Mouse (Mus musculus) stomach, postnatal 0 days (tissue): Measurements from ENCODE around the gene Grhl3. TPM values are rescaled to one million over a fixed set of nuclear protein-coding genes. Genes with fewer than 3 reads are reported as not detected.

Experiments
- ATAC-seq: fragments of 200-750 bp; cut with Nextera tagmentation; 2 replicates; pipeline ENCODE4 v1.8.0; 2017; ENCODE audit not compliant: low FRiP score, low TSS enrichment
- DNase-seq: peaks from one replicate; pipeline ENCODE4 v3.0.0-alpha.2; 2016; ENCODE audit warnings: low spot score
- H3K27ac ChIP-seq: fragments of 300-500 bp; sonication (generic); replicated peaks from 2 replicates; pipeline ENCODE4 v1.5.1; 2014; ENCODE audit warnings: mild to moderate bottlenecking, control low read depth
- H3K27me3 ChIP-seq: fragments of 300-500 bp; sonication (generic); 2 replicates; pipeline ENCODE4 v1.6.1; 2014; ENCODE audit warnings: low read length; ENCODE audit not compliant: control insufficient read depth, insufficient read depth
- H3K36me3 ChIP-seq: fragments of 300-500 bp; sonication (generic); 2 replicates; pipeline ENCODE4 v1.6.1; 2014; ENCODE audit warnings: low read length, mixed read lengths; ENCODE audit not compliant: control insufficient read depth, insufficient read depth
- H3K4me1 ChIP-seq: fragments of 300-500 bp; sonication (generic); replicated peaks from 2 replicates; pipeline ENCODE4 v1.6.1; 2014; ENCODE audit warnings: antibody characterized with exemption; ENCODE audit not compliant: control insufficient read depth, insufficient read depth
- H3K4me2 ChIP-seq: fragments of 300-500 bp; sonication (generic); replicated peaks from 2 replicates; pipeline ENCODE4 v1.6.1; 2014; ENCODE audit warnings: low read depth, mild to moderate bottlenecking, control low read depth, moderate library complexity
- H3K4me3 ChIP-seq: fragments of 300-500 bp; sonication (generic); 2 replicates; pipeline ENCODE4 v1.5.1; 2014; ENCODE audit warnings: low read depth, low read length, control low read depth
- H3K9ac ChIP-seq: fragments of 300-500 bp; sonication (generic); 2 replicates; pipeline ENCODE4 v1.6.1; 2014; ENCODE audit warnings: mild to moderate bottlenecking, low read length, control low read depth, mixed read lengths
- H3K9me3 ChIP-seq: fragments of 300-500 bp; sonication (generic); 2 replicates; pipeline ENCODE4 v1.6.1; 2016; ENCODE audit warnings: low read length; ENCODE audit not compliant: control insufficient read depth
- CTCF ChIP-seq: IDR thresholded peaks from 2 replicates; pipeline ENCODE4 v1.5.1; 2016; ENCODE audit warnings: antibody characterized with exemption, low read depth, mild to moderate bottlenecking, moderate library complexity
- EP300 ChIP-seq: optimal IDR thresholded peaks from 2 replicates; pipeline ENCODE3; 2016; ENCODE audit warnings: antibody characterized with exemption
- WGBS: fragments of 180-500 bp; shearing (Covaris S2); extraction: QIAGEN DNeasy Blood & Tissue Kit; methylation state at CpG from one replicate; pipeline ENCODE4 v1.1.7; 2014; 5-methylcytosine and 5-hydroxymethylcytosine counted together
- polyA plus RNA-seq: library from polyadenylated mRNA; unstranded; fragments of >200 nt; fragmentation: Nextera tagmentation; extraction: Ambion mirVana; gene quantifications from 2 replicates; pipeline ENCODE4 v1.2.1, GENCODE M21; 2015

Gene Grhl3
- polyA plus RNA-seq, 1 experiment from 2014 or later: 53.3 TPM

DNA sequence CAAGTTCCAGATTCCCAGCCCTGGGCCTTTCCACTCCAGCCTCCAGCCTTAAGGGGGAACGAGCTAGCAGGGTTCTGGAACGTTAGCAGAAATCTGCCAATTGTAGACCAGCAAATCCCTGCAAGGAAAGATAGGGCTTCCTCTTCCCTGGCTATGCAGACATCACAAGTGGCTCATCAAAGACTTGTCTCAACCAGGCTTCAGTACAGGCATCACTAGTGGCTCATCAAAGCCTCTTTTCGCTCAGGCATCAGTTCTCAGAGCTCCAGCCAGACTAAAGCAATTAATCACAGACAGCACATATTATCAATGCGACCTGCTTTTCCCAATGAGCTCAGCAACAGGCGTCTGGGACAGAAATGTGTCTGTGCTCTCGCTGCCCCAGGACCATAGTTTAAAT is 40.4 kb downstream of the Grhl3 start:
- H3K4me2 ChIP-seq: no peak overlapping the region
- H3K4me1 ChIP-seq: no peaks in the 10 kb centered on the region
- H3K4me3 ChIP-seq: no peak overlapping the region
- no peak overlapping the region for H3K9ac ChIP-seq
- H3K27me3 ChIP-seq: no peaks in the 10 kb centered on the region
- ATAC-seq (no peak), DNase-seq (no peak)
- H3K36me3 ChIP-seq: no peaks in the 10 kb centered on the region
- 66% methylated on average over 6 of the region's 6 CpGs for WGBS
- 0 out of 2 replicates have a peak, but pooled peaks cover 2% of the 10 kb centered on the region for H3K9me3 ChIP-seq
- no peak overlapping the region for H3K27ac ChIP-seq
- no peak for TF ChIP-seq CTCF
- TF ChIP-seq EP300: no peak

DNA sequence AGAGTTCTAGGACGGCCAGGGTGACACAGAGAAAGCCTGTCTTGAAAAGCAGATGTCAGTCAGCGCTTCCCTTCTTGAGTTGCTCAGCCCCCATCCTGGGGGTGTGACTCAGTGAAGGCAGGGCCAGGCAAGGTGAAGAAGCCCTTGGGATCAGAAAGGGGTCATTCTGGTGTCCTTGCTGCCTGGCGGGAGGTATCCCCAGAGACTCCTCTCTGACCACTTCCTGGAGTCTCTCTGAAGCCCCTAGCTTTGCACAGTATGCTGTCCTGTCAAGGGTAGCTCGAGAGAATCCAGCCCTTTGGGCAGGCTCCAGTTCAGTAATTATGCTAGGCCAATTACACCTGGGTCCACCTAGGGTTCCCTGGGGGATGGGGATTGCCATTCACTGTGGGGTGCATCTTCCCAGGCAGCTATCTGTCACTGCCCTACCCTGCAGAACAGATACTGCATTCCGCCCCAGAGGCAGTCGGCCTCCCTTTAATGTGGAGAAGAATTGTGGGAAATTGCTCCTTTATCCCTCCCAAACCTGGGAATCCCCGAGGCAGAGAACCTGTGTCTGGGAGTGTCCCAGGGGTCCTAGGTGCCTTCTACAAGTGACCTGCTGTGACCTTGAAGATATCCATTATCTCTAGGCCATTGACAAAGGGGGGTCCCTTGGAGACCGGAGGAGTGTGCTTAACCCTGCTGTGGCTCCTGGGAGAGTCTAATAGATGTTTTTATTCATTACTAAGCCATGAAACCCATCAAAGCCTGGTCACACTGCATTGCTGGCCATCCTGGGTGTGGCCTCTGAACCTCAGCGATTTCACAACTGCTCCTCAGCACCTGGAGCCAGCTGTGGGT is 41.4 kb downstream of the Grhl3 start:
- H3K36me3 ChIP-seq: no peaks in the 10 kb centered on the region
- DNase-seq: no peak
- 57% methylated on average over 9 of the region's 9 CpGs for WGBS
- no peak for ATAC-seq
- H3K27ac ChIP-seq: no peak overlapping the region
- H3K9me3 ChIP-seq: 0 out of 2 replicates have a peak, but pooled peaks cover 2% of the 10 kb centered on the region
- H3K27me3 ChIP-seq: no peaks in the 10 kb centered on the region
- no peak overlapping the region for H3K4me2 ChIP-seq
- no peaks in the 10 kb centered on the region for H3K4me1 ChIP-seq
- no peak overlapping the region for H3K9ac ChIP-seq
- TF ChIP-seq EP300 (no peak), CTCF (no peak)
- H3K4me3 ChIP-seq: no peak overlapping the region

DNA sequence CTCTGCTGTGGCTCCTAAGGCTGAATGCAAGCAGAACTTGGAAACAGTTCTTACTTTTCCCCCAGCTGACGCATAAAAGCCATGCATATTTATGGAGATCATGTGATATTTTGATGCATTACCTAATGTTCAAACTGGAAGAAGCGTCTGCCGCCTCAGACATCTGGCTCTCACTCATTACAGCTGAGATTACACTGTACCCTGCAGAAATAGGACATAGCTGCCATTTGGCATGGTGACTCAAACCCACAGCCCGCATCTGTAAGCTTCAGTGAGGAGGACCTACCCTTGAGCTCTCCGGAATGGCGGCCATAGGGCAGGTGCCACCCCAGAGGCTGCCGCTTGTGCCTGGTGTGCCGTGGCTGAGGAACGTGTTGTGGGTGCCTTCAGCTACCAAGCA is 42.2 kb downstream of the Grhl3 start:
- no peaks in the 10 kb centered on the region for H3K27me3 ChIP-seq
- H3K4me2 ChIP-seq: no peak overlapping the region
- 81% methylated on average over 9 of the region's 9 CpGs for WGBS
- H3K36me3 ChIP-seq: no peaks in the 10 kb centered on the region
- ATAC-seq (no peak), DNase-seq (no peak)
- H3K9ac ChIP-seq: no peak overlapping the region
- H3K9me3 ChIP-seq: 0 out of 2 replicates have a peak, but pooled peaks cover 2% of the 10 kb centered on the region
- no peak overlapping the region for H3K4me3 ChIP-seq
- H3K27ac ChIP-seq: no peak overlapping the region
- no peaks in the 10 kb centered on the region for H3K4me1 ChIP-seq
- TF ChIP-seq EP300: no peak
- no peak for TF ChIP-seq CTCF

- H3K4me1 ChIP-seq: no peaks in the 10 kb centered on the region
- H3K27me3 ChIP-seq: no peaks in the 10 kb centered on the region
- DNase-seq (no peak), ATAC-seq (no peak)
- H3K4me2 ChIP-seq: no peak overlapping the region
- H3K27ac ChIP-seq: no peak overlapping the region
- H3K4me3 ChIP-seq: no peak overlapping the region
- H3K9me3 ChIP-seq: 0 out of 2 replicates have a peak, but pooled peaks cover 2% of the 10 kb centered on the region
- no peaks in the 10 kb centered on the region for H3K36me3 ChIP-seq
- peak; percentile 44; the same call in 1 of the 2 replicates for TF ChIP-seq CTCF
- no peak for TF ChIP-seq EP300
- WGBS: 67% methylated on average over 2 of the region's 2 CpGs
- H3K9ac ChIP-seq: no peak overlapping the region
Measured at GRCm38 (mm10) chr4:135530270-135530669, 43.2 kb downstream of the Grhl3 start.

- H3K9ac ChIP-seq: no peak overlapping the region
- H3K36me3 ChIP-seq: no peaks in the 10 kb centered on the region
- no peaks in the 10 kb centered on the region for H3K4me1 ChIP-seq
- H3K4me3 ChIP-seq: no peak overlapping the region
- H3K9me3 ChIP-seq: 0 out of 2 replicates have a peak, but pooled peaks cover 2% of the 10 kb centered on the region
- TF ChIP-seq CTCF (no peak), EP300 (no peak)
- H3K27ac ChIP-seq: no peak overlapping the region
- WGBS: 28% methylated on average over 14 of the region's 14 CpGs
- ATAC-seq (no peak), DNase-seq (no peak)
- no peak overlapping the region for H3K4me2 ChIP-seq
- no peaks in the 10 kb centered on the region for H3K27me3 ChIP-seq
Measured at GRCm38 (mm10) chr4:135526039-135526710, 47.3 kb downstream of the Grhl3 start.

DNA sequence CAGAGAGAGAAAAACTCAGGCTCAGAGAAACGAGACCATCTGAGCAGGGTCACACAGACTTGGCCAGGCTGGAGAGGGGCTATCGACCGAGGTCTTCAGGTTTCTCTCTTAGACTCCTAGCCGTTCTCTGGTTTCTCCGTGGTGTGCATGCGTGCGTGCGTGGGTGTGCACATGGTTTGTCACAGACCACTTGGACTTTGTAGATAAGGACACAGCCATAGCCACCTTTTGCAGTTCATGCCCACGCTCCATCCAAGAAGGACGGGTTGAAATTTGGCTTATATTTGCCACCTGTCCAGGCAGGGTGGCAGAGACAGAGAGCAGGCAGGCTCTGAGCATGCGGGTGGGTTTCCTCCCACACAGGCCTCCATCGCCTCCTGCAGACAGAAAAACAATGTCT is 48.4 kb downstream of the Grhl3 start:
- Histone ChIP-seq H3K4me3 (no peak overlapping the region), H3K27me3 (no peaks in the 10 kb centered on the region), H3K9ac (no peak overlapping the region), H3K9me3 (no peaks in the 10 kb centered on the region), H3K4me1 (no peaks in the 10 kb centered on the region), H3K4me2 (no peak overlapping the region), H3K36me3 (no peaks in the 10 kb centered on the region), H3K27ac (no peak overlapping the region)
- no peak for TF ChIP-seq CTCF
- no peak for TF ChIP-seq EP300
- no peak for ATAC-seq
- DNase-seq: no peak
- WGBS: 71% methylated on average over 12 of the region's 12 CpGs
